Mouse (Mus musculus) forebrain, embryonic 14.5 days (tissue): ENCODE data around the gene Tatdn3. TPM values are rescaled to one million over a fixed set of nuclear protein-coding genes. Genes with fewer than 3 reads are reported as not detected.

Experiments used
- ATAC-seq: fragments of 200-750 bp; cut with Nextera tagmentation; 2 replicates; pipeline ENCODE4 v1.8.0; 2017; ENCODE audit warnings: mild to moderate bottlenecking, moderate library complexity
- DNase-seq: peaks from one replicate; pipeline ENCODE4 v3.0.0-alpha.2; 2015; ENCODE audit warnings: low spot score
- H3K27ac ChIP-seq: fragments of 300-500 bp; sonication (generic); 2 replicates; pipeline ENCODE4 v1.5.1; 2014; ENCODE audit warnings: low read depth, mild to moderate bottlenecking, control low read depth, low read length, moderate library complexity
- H3K27me3 ChIP-seq: fragments of 300-500 bp; sonication (generic); replicated peaks from 2 replicates; pipeline ENCODE4 v1.6.1; 2014; ENCODE audit warnings: low read length, control low read depth, mixed read lengths; ENCODE audit not compliant: control insufficient read depth, insufficient read depth
- H3K36me3 ChIP-seq: fragments of 300-500 bp; sonication (generic); 2 replicates; pipeline ENCODE4 v1.6.1; 2014; ENCODE audit warnings: low read length, control low read depth; ENCODE audit not compliant: control insufficient read depth, insufficient read depth
- H3K4me1 ChIP-seq: fragments of 300-500 bp; sonication (generic); 2 replicates; pipeline ENCODE4 v1.6.1; 2014; ENCODE audit warnings: antibody characterized with exemption, low read length, control low read depth; ENCODE audit not compliant: control insufficient read depth, insufficient read depth
- H3K4me2 ChIP-seq: fragments of 300-500 bp; sonication (generic); 2 replicates; pipeline ENCODE4 v1.6.1; 2014; ENCODE audit warnings: mild to moderate bottlenecking, control low read depth, low read length
- H3K4me3 ChIP-seq: fragments of 300-500 bp; sonication (generic); 2 replicates; pipeline ENCODE4 v1.5.1; 2014; ENCODE audit warnings: low read depth, low read length, control low read depth
- H3K9ac ChIP-seq: fragments of 300-500 bp; sonication (generic); 2 replicates; pipeline ENCODE4 v1.6.1; 2014; ENCODE audit warnings: mild to moderate bottlenecking, low read length, control low read depth, moderate library complexity
- H3K9me3 ChIP-seq: fragments of 300-500 bp; sonication (generic); replicated peaks from 2 replicates; pipeline ENCODE4 v1.6.1; 2016; ENCODE audit warnings: low read length, control low read depth, mixed read lengths; ENCODE audit not compliant: control insufficient read depth
- WGBS: fragments of 180-500 bp; shearing (Covaris S2); extraction: QIAGEN DNeasy Blood & Tissue Kit; methylation state at CpG from one replicate; pipeline ENCODE4 v1.1.7; 2014; 5-methylcytosine and 5-hydroxymethylcytosine counted together
- polyA plus RNA-seq: library from polyadenylated mRNA; unstranded; fragments of >200 nt; fragmentation: Nextera tagmentation; extraction: Ambion mirVana; gene quantifications from 2 replicates; pipeline ENCODE4 v1.2.1, GENCODE M21; 2014

Gene Tatdn3
- polyA plus RNA-seq: 10.0 and 10.4 TPM in 2 replicates

- peak within 1 kb of the TSS; percentile 71 for H3K9ac ChIP-seq
- peak within 1 kb of the TSS; percentile 48; the same call in 1 of the 2 replicates for H3K27ac ChIP-seq
- no peaks in the 10 kb centered on the region for H3K9me3 ChIP-seq
- H3K4me3 ChIP-seq: peak within 1 kb of the TSS; percentile 74
- H3K27me3 ChIP-seq: no peaks in the 10 kb centered on the region
- peak within 1 kb of the TSS; percentile 79 for H3K4me2 ChIP-seq
- ATAC-seq (peak; percentile 96), DNase-seq (peak; percentile 91)
- under 1% methylated on average over 56 of the region's 56 CpGs for WGBS
- H3K36me3 ChIP-seq: peaks cover 14% of the 10 kb centered on the region; the same call in 1 of the 2 replicates
- peaks cover 9% of the 10 kb centered on the region; the same call in 1 of the 2 replicates for H3K4me1 ChIP-seq
These were observed at the start of gene Tatdn3, which contains the start of gene Nsl1 for GRCm38 (mm10) chr1:191062781-191063485. Tatdn3 (minus strand) TSS chr1:191062932. Nsl1 (plus strand) TSS chr1:191063012.

DNA sequence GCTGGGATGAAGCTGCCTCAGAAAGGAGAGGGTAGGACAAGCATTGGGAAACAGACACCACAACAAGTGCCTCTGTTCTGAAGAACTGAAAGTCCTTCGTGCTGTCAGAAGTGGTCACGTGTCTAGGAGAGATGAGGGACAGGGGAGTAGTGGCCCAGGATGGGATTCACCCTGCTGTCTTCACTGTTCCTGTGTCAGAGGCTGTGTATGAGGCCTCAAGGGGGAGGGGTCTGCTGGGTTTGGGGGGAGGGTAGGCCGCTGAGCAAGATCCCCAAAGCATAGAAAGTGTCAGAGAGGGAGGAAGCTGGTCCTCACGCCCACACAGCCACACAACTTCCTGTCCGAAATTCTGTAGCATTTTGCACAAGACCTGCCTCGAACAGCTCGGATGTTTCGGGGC, 48.4 kb upstream of the Tatdn3 start:
- Histone ChIP-seq H3K4me3 (no peak overlapping the region), H3K4me1 (no peaks in the 10 kb centered on the region), H3K36me3 (no peaks in the 10 kb centered on the region), H3K9me3 (no peaks in the 10 kb centered on the region), H3K27ac (no peak overlapping the region), H3K4me2 (no peak overlapping the region), H3K9ac (no peak overlapping the region), H3K27me3 (no peaks in the 10 kb centered on the region)
- 68% methylated on average over 8 of the region's 8 CpGs for WGBS
- DNase-seq (no peak), ATAC-seq (no peak)

- H3K9ac ChIP-seq: no peak overlapping the region
- no peak for DNase-seq
- no peaks in the 10 kb centered on the region for H3K4me1 ChIP-seq
- no peak for ATAC-seq
- no peaks in the 10 kb centered on the region for H3K27me3 ChIP-seq
- H3K4me3 ChIP-seq: no peak overlapping the region
- WGBS: 93% methylated on average over 9 of the region's 9 CpGs
- no peak overlapping the region for H3K4me2 ChIP-seq
- no peak overlapping the region for H3K27ac ChIP-seq
- H3K36me3 ChIP-seq: no peaks in the 10 kb centered on the region
- H3K9me3 ChIP-seq: no peaks in the 10 kb centered on the region
These were observed 47.2 kb upstream of the Tatdn3 start for GRCm38 (mm10) chr1:191109907-191110306.

DNA sequence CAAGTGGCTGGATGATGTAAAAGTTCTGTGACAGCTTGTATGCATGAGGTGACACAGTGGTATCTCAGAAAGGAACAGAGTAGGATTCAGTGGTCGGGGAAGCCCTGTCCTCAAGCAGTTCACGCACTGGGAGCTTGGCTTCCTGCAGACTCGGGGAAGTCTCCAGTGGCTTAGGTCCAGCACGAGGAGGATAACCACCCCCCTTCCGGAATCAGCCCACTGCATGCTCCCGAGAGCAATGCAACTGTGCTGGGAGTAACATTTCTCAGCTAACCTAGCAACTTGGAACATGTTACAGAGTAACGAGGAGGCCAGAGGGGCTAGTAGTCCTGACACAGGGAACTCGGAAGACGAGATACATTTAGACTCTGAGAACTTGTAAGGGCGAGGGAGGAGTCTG, 44.6 kb upstream of the Tatdn3 start:
- Histone ChIP-seq H3K27me3 (no peaks in the 10 kb centered on the region), H3K9ac (no peak overlapping the region), H3K4me1 (no peaks in the 10 kb centered on the region), H3K36me3 (no peaks in the 10 kb centered on the region), H3K4me3 (no peak overlapping the region), H3K27ac (no peak overlapping the region), H3K9me3 (no peaks in the 10 kb centered on the region), H3K4me2 (no peak overlapping the region)
- ATAC-seq (no peak), DNase-seq (no peak)
- WGBS: 69% methylated on average over 10 of the region's 10 CpGs

DNA sequence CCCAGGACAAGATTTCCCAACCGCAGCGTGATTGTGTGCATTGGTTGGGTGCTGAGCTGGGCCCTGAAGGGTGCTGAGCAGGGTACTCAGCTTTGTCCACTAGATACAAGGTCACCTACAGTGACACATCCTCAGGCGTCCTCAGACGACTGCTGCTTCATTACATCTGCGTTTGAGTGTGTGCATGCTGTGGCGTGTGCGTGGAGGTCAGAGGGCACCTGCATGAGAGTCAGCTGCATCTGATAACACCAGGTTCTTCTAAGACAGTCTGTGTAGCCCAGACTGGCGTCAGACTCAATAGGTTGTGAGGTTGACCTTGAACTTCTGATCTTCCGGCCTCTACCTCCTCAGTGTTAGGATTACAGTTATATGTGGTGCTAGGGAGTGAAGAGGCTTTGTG, 42.5 kb upstream of the Tatdn3 start:
- H3K36me3 ChIP-seq: no peaks in the 10 kb centered on the region
- H3K9me3 ChIP-seq: no peaks in the 10 kb centered on the region
- no peaks in the 10 kb centered on the region for H3K4me1 ChIP-seq
- no peak overlapping the region for H3K9ac ChIP-seq
- H3K27me3 ChIP-seq: no peaks in the 10 kb centered on the region
- no peak overlapping the region for H3K27ac ChIP-seq
- ATAC-seq (no peak), DNase-seq (no peak)
- no peak overlapping the region for H3K4me3 ChIP-seq
- H3K4me2 ChIP-seq: no peak overlapping the region
- 86% methylated on average over 9 of the region's 9 CpGs for WGBS

DNA sequence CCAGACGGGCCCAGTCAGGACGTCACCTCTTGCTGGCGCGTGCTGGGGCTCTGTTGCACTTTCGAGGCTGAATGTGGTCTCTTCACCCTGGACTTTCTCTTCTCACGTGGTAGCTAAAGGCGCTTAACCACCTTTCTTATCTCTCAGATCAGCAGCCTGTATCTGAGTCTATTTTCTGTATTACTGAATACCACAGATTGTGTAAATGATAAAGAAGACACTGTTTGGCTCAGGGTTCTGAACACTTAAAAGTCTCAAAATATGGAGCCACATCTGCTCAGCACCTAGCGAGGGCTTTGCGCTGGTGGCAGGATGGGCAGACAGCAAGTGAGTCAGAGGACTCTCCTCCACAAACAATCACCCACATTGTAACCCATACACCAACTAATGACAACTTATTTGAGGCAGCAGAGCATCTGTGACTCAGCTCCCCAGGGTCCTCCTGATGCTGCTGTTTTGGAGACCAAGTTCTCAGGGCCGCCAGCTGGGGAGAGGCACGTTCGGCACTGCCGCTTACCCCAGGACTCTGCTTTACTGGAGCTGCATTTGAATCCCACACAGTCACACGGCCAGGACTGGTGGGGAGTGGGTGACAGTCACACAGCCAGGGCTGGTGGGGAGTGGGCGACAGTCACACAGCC, 40.1 kb upstream of the Tatdn3 start:
- Histone ChIP-seq H3K9ac (no peak overlapping the region), H3K9me3 (no peaks in the 10 kb centered on the region), H3K36me3 (no peaks in the 10 kb centered on the region), H3K27me3 (peaks cover 14% of the 10 kb centered on the region; the same call in 1 of the 2 replicates), H3K4me3 (no peak overlapping the region), H3K4me1 (no peaks in the 10 kb centered on the region), H3K27ac (no peak overlapping the region), H3K4me2 (no peak overlapping the region)
- ATAC-seq (no peak), DNase-seq (no peak)
- 89% methylated on average over 15 of the region's 15 CpGs for WGBS

DNA sequence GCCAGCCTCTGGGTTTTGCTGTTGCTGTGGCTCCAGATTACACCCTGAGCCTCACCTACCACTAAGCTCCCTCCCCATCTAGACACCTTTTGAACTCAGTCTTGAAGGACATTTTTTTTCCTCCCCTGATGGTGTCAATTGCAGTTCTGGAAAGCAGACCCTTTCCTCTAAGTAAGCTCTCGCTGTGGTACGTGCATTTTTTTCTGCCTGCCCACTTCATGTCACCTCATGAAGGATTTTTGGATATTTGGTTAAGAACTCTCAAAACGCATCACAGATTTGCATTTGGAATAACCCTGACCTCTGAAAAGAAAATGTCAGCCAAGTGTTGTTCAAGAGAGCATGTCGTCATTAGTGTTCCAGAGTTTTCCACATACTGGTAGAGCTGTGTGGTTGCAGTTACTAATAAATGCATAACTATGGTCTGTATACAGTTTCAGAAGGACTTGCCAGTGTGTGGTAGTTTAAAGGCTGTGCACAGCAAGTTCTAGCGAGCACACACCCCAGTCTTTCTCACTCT, 37.1 kb upstream of the Tatdn3 start:
- no peaks in the 10 kb centered on the region for H3K36me3 ChIP-seq
- H3K4me2 ChIP-seq: no peak overlapping the region
- H3K27ac ChIP-seq: no peak overlapping the region
- DNase-seq (no peak), ATAC-seq (no peak)
- WGBS: 78% methylated on average over 5 of the region's 5 CpGs
- peaks cover 14% of the 10 kb centered on the region; the same call in 1 of the 2 replicates for H3K27me3 ChIP-seq
- H3K9ac ChIP-seq: no peak overlapping the region
- H3K4me3 ChIP-seq: no peak overlapping the region
- H3K4me1 ChIP-seq: no peaks in the 10 kb centered on the region
- H3K9me3 ChIP-seq: no peaks in the 10 kb centered on the region

DNA sequence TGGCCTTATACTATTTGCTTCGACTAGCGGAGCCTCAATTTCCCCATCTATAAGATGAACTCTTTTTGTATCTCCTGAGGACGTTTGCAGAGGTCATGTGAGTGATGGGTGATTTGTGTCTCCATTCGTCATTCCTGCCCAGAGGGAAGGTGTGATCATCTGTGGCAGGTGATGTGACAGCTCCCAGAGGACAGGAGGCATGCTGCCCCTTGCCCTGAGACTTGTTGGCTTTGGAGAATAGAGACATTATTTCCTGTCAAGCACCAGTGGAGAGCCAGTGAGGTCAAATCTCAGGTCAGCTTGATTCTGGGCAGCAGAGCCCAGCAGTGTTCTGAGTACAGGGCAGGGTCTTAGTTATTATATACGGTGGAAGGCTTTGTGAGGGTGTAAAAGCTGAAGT, 36.4 kb upstream of the Tatdn3 start:
- Histone ChIP-seq H3K4me2 (no peak overlapping the region), H3K27ac (no peak overlapping the region), H3K9me3 (no peaks in the 10 kb centered on the region), H3K9ac (no peak overlapping the region), H3K36me3 (no peaks in the 10 kb centered on the region), H3K4me3 (no peak overlapping the region), H3K4me1 (no peaks in the 10 kb centered on the region), H3K27me3 (peaks cover 14% of the 10 kb centered on the region; the same call in 1 of the 2 replicates)
- no peak for DNase-seq
- 52% methylated on average over 5 of the region's 5 CpGs for WGBS
- ATAC-seq: no peak
